Mouse (Mus musculus): ENCODE data around the gene Ccdc93. TPM values are rescaled to one million over a fixed set of nuclear protein-coding genes. Genes with fewer than 3 reads are reported as not detected.

Gene Ccdc93
- polyA plus RNA-seq, 1 experiment: 23.9 TPM

DNA sequence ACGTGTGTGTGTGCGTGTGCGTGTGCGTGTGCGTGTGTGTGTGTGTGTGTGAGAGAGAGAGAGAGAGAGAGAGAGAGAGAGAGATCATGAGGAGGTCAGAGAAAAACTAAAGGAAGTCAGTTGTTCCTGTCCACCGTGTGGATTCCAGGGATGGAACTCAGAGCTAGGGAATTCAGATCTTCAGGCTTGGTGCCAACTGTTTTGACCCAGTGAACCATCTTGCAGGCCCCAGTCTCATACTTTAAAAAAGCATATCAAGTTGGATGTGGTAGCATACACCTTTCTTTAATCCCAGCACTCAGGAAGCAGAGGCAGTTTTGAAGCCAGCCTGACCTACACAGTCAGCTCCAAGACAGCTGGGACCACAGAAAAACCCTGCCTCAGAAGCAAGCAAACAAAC lies 98.4 kb downstream of the Ccdc93 start:
- TF ChIP-seq CTCF (IDR thresholded peaks at IDR 0.05; ENCODE audit: borderline replicate concordance, insufficient read depth, low read length) (no peak), POLR2A (IDR thresholded peaks at IDR 0.05; ENCODE audit: low read depth, low read length) (no peak)
- H3K27ac ChIP-seq (ENCODE audit: insufficient read depth, low read length): no peak overlapping the region
- no peak overlapping the region for H3K4me3 ChIP-seq (ENCODE audit: insufficient read depth, low read length)
- H3K4me1 ChIP-seq (ENCODE audit: control insufficient read depth, insufficient read depth, low read length): peaks cover 7% of the 10 kb centered on the region; the same call in 1 of the 2 replicates

DNA sequence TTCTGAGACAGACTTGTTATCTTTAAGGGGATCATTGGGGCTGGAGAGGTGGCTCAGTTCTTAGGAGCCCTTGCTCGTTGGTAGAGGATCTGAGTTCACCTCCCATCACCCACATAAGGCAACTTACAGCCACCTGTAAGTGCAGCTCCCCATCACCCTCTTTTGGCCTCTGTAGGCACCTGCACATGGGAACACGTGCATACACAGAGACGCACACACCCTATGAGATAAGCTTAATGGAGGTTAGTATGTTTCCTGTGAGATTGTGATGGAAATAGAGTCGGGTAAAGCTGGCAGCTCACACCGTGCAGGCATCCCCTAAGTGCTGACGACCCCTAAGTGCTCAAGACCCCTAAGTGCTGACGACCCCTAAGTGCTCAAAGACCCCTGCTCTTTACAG lies 100.6 kb downstream of the Ccdc93 start:
- TF ChIP-seq CTCF (IDR thresholded peaks at IDR 0.05; ENCODE audit: borderline replicate concordance, insufficient read depth, low read length) (no peak), POLR2A (IDR thresholded peaks at IDR 0.05; ENCODE audit: low read depth, low read length) (no peak)
- no peak overlapping the region for H3K4me3 ChIP-seq (ENCODE audit: insufficient read depth, low read length)
- peaks cover 7% of the 10 kb centered on the region; the same call in 1 of the 2 replicates for H3K4me1 ChIP-seq (ENCODE audit: control insufficient read depth, insufficient read depth, low read length)
- H3K27ac ChIP-seq (ENCODE audit: insufficient read depth, low read length): no peak overlapping the region

DNA sequence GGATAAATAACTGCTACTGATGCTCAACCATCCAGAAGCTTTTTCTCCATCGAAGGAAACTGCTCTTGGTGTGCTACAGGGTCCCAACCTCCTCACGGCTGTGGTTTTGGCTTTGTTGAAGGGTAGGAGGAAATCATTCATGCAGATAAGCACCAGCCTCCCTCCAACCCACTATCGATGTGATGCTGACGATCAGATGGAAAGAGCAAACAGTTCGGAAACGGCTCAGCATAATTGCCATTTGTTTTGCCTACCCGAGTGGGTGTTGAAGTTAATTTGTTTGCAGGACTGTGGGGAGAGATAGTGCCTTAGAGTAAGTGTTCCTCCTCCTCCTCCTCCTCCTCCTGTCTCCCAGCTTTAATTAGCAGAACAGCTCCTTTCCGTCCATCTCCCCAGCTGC lies 109.5 kb downstream of the Ccdc93 start:
- no peak for TF ChIP-seq POLR2A (IDR thresholded peaks at IDR 0.05; ENCODE audit: low read depth, low read length)
- no peak for TF ChIP-seq CTCF (IDR thresholded peaks at IDR 0.05; ENCODE audit: borderline replicate concordance, insufficient read depth, low read length)
- no peaks in the 10 kb centered on the region for H3K4me1 ChIP-seq (ENCODE audit: control insufficient read depth, insufficient read depth, low read length)
- no peak overlapping the region for H3K4me3 ChIP-seq (ENCODE audit: insufficient read depth, low read length)
- H3K27ac ChIP-seq (ENCODE audit: insufficient read depth, low read length): no peak overlapping the region

DNA sequence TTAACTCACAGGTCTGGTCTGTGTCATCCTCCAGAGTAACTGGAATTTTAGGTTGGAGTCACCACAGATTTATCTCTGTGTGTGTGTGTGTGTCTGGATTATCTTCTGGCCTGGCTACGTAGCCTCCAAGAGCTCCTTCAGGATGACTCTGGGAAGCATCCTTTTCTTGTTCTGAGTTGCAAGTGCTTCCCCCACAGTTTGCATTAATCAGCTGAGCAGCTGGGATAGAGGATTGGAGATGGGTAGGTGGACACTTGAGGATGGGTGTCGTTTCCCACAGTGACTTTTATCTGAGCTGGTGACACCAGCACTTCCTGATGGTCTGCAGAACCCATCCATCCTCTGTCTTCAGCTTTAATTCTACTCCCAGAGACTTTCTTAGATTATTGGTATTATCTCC lies 116.0 kb downstream of the Ccdc93 start:
- TF ChIP-seq CTCF (IDR thresholded peaks at IDR 0.05; ENCODE audit: borderline replicate concordance, insufficient read depth, low read length) (no peak), POLR2A (IDR thresholded peaks at IDR 0.05; ENCODE audit: low read depth, low read length) (no peak)
- Histone ChIP-seq H3K4me1 (ENCODE audit: control insufficient read depth, insufficient read depth, low read length) (no peaks in the 10 kb centered on the region), H3K4me3 (ENCODE audit: insufficient read depth, low read length) (no peak overlapping the region), H3K27ac (ENCODE audit: insufficient read depth, low read length) (no peak overlapping the region)

DNA sequence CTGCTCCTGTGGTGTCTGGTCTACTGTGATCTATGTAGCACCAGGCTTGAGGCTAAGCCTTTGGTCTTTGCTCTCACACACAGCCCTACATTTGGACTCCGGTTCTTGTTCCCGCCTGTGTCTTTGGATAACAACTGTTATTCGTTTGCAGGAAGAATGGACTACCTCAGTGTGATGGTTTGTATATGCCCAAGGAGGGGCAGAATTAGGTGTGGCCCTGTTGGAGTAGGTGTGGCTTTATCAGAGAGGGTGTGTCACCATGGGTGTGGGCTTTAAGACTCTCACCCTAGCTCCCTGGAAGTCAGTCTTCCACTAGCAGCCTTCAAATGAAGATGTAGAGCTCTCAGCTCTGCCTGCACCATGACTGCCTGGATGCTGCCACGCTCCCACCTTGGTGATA lies 117.8 kb downstream of the Ccdc93 start:
- Histone ChIP-seq H3K27ac (ENCODE audit: insufficient read depth, low read length) (no peak overlapping the region), H3K4me3 (ENCODE audit: insufficient read depth, low read length) (no peak overlapping the region), H3K4me1 (ENCODE audit: control insufficient read depth, insufficient read depth, low read length) (no peaks in the 10 kb centered on the region)
- TF ChIP-seq POLR2A (IDR thresholded peaks at IDR 0.05; ENCODE audit: low read depth, low read length) (no peak), CTCF (IDR thresholded peaks at IDR 0.05; ENCODE audit: borderline replicate concordance, insufficient read depth, low read length) (no peak)

DNA sequence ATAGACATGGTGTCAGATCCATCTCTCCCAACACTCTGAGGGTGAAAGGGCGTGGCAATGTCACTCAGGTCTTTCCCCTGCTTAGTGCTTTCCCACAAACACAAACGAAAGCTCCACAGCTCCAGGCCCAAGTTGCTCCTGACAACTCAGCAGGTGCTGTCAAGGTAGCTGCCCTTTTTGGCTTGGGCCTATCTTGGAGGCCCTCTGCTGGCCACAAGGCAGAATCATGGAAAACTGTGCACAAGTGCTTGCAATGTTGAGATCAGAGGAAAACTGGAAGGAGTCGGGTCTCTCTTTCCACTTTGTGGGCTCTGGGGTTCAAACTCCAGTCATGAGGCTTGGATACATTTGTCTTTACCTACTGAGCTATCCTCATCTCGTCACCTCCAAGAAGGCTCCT lies 118.6 kb downstream of the Ccdc93 start:
- Histone ChIP-seq H3K4me3 (ENCODE audit: insufficient read depth, low read length) (no peak overlapping the region), H3K4me1 (ENCODE audit: control insufficient read depth, insufficient read depth, low read length) (no peaks in the 10 kb centered on the region), H3K27ac (ENCODE audit: insufficient read depth, low read length) (no peak overlapping the region)
- TF ChIP-seq CTCF (IDR thresholded peaks at IDR 0.05; ENCODE audit: borderline replicate concordance, insufficient read depth, low read length) (no peak), POLR2A (IDR thresholded peaks at IDR 0.05; ENCODE audit: low read depth, low read length) (no peak)

DNA sequence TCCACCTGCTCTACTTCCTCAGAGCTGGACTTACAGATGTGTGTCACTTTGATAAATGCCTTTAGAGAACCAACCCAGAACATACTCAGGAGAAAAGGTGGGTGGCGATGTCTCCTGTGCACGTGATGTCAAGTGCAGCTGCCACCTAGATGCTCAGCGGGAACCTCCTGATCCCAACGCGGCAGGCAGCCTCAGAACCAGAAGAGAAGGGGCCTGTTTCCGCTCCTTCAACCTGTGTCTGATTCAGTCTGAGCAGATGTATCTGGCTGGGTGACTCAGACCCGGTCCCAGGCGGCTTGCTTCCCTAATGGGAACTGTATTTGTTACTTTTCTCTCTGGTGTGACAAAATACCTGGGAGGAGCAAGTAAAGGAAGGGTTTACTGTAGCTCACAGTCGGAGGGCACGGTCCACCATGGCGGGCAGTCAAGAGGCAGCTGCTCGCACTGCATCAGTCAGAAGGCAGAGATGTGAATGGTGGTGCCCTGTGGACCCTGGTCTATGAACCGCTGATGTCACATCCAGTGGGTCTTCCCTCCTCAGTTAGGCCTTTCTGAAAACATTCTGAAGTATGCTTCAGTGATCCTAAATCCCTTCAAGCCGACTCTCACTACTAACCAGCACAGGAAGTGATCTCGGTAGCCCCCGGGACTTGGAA lies 120.1 kb downstream of the Ccdc93 start:
- TF ChIP-seq POLR2A (IDR thresholded peaks at IDR 0.05; ENCODE audit: low read depth, low read length): no peak
- no peak for TF ChIP-seq CTCF (IDR thresholded peaks at IDR 0.05; ENCODE audit: borderline replicate concordance, insufficient read depth, low read length)
- no peak overlapping the region for H3K4me3 ChIP-seq (ENCODE audit: insufficient read depth, low read length)
- H3K4me1 ChIP-seq (ENCODE audit: control insufficient read depth, insufficient read depth, low read length): no peaks in the 10 kb centered on the region
- H3K27ac ChIP-seq (ENCODE audit: insufficient read depth, low read length): no peak overlapping the region

DNA sequence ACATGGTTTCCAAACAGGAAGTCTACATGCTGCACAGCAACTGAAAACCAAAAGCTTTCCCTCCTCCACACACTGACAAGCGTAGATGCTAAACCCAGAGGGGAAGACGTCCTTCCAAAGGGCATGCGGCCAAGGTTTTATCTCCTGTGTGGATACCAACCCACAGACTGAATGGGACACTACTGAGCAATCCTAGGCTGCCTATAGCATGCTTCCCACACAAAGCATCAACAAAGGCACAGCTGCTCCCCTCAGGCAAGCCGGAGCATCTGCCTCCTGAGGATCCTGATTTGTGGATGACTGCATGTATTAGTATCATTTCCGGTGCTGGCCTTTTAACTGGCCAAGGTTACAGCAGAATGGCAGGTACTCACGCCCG lies 120.6 kb downstream of the Ccdc93 start:
- Histone ChIP-seq H3K4me3 (ENCODE audit: insufficient read depth, low read length) (no peak overlapping the region), H3K4me1 (ENCODE audit: control insufficient read depth, insufficient read depth, low read length) (no peaks in the 10 kb centered on the region), H3K27ac (ENCODE audit: insufficient read depth, low read length) (no peak overlapping the region)
- no peak for TF ChIP-seq CTCF (IDR thresholded peaks at IDR 0.05; ENCODE audit: borderline replicate concordance, insufficient read depth, low read length)
- TF ChIP-seq POLR2A (IDR thresholded peaks at IDR 0.05; ENCODE audit: low read depth, low read length): no peak

Other genes with a start within 250 kb of the Ccdc93 start
- 26.3 and 33.2 TPM in 2 replicates for gene Insig2, start 98.5 kb upstream of the Ccdc93 start, polyA plus RNA-seq (2011; ENCODE audit: insufficient read length, low read depth, missing spikeins)
- not detected in 2 replicates for gene Htr5b, start 97.4 kb downstream of the Ccdc93 start, polyA plus RNA-seq (2011; ENCODE audit: insufficient read length, low read depth, missing spikeins)
- gene Ddx18, start 136.9 kb downstream of the Ccdc93 start, polyA plus RNA-seq (2011; ENCODE audit: insufficient read length, low read depth, missing spikeins): 57.0 and 69.4 TPM in 2 replicates